Mouse (Mus musculus) stomach, postnatal 0 days (tissue): ENCODE results near the gene Cdkl5.

Experiments used
- CTCF ChIP-seq: IDR thresholded peaks from 2 replicates; pipeline ENCODE4 v1.5.1; 2016; ENCODE audit warnings: antibody characterized with exemption, low read depth, mild to moderate bottlenecking, moderate library complexity
- EP300 ChIP-seq: optimal IDR thresholded peaks from 2 replicates; pipeline ENCODE3; 2016; ENCODE audit warnings: antibody characterized with exemption

DNA sequence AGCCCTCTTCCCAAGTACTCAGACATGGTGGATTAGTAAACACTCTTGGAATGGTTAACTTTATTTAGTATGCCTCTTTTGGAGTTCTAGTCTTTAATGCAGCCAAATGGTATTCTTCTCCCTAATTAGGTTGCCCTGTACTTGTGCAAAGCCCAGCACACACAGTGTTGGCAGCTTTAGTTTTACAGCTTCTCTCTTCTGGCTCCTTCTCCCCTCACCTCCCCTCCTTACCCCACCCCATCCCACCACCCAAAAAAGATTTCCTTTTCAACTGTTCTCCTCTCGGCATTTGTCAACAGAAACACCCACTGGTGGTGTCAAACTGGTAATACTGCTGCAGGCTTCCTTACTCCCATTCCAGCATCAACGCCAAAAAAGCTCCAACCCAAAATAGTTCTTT, 1.8 kb downstream of the Cdkl5 start:
- TF ChIP-seq CTCF = no peak
- TF ChIP-seq EP300 = no peak
